Mouse (Mus musculus): Measurements from ENCODE around the gene Nmur1.
A peak's percentile ranks its signal among the peaks of the same experiment; 100 is the strongest.

DNA sequence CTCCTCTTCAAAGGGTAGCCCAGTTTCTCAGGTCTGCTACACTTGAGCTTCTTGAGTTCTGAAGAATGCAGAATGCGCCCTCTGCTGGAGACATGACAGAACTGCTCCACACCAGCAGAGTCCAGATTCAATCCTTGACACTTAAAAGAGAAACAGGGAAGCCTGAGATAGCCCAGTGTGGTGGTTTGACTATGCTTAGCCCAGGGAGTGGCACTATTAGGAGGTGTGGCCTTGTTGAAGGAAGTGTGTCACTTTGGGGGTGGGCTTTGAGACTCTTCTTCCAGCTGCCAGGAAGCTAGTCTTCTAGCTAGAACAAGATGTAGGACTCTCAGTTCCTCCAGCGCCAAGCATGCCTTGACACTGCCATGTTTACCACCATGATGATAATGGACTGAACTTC is 4.0 kb upstream of the Nmur1 start:
- TF ChIP-seq CTCF (IDR thresholded peaks at IDR 0.05; ENCODE audit: borderline replicate concordance, insufficient read depth, low read depth, low read length) (peak; percentile 83), POLR2A (IDR thresholded peaks at IDR 0.05; ENCODE audit: borderline replicate concordance, insufficient read depth, low read length) (no peak)
